Mouse (Mus musculus) hematopoietic stem cell, adult 5-6 weeks (primary cell): ENCODE data around the gene Scn1b. TPM values are rescaled to one million over a fixed set of nuclear protein-coding genes. Genes with fewer than 3 reads are reported as not detected.

Source experiments
- ATAC-seq, 2 experiments: fragments of 125-278 bp in 1 of 2; replicated peaks in 1 of 2; 2 replicates each; pipeline ENCODE4 v1.8.0; 2016 to 2017; ENCODE audit warnings: inconsistent platforms in 2 of 2, mild to moderate bottlenecking in 2 of 2, moderate number of reproducible peaks in 2 of 2, low read depth in 1 of 2, moderate TSS enrichment in 1 of 2; ENCODE audit not compliant: low FRiP score in 2 of 2, poor library complexity in 2 of 2, severe bottlenecking in 2 of 2, insufficient read depth in 1 of 2, low TSS enrichment in 1 of 2
- total RNA-seq: library from RNA; stranded (forward); fragments of 172-1452, 232-1000 nt; gene quantifications from 2 replicates; pipeline ENCODE4 v1.2.3, GENCODE M21; 2017

Gene Scn1b
- total RNA-seq, 1 experiment from 2014 or later = 6.6 TPM

DNA sequence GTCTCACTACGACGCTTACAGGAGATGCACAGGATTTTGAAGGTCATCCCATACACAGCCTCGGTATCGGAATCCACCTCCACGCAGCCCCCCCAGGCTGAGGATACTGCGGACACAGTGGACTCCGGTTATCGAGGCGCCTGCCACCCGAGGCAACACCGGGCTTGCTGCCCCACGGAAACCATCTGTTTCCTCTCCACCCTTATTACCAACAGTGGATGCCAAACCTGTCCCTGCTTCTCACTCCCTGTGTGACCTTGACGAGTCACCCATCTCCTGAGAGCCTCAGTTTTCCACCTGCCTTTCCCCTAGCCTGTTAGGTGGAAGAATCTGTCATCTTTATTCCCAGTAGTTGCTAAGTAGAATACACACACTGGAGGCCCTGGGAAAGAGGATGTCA, 1.7 kb downstream of the Scn1b start:
- peak; percentile 34 to 42; a peak in 3 of 4 replicates for ATAC-seq

DNA sequence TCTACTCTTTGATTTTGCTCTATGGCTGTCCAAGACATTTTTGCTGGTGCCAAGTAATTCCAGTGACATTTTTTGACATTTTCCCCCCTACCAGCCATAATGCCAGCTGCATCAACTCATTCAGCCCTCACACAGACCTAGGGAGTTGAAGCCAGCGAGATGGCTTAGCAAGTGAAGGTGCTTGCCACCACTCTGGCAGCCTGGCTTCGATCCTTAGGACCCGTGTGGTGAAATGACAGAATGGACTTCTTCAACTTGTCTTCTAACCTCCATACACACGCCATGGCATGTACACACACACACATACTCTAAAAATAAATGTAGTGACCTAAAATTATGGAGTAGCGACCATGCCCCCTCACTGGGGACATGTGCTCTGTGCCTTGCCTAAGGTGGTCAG, 2.4 kb downstream of the Scn1b start:
- no peak for ATAC-seq

DNA sequence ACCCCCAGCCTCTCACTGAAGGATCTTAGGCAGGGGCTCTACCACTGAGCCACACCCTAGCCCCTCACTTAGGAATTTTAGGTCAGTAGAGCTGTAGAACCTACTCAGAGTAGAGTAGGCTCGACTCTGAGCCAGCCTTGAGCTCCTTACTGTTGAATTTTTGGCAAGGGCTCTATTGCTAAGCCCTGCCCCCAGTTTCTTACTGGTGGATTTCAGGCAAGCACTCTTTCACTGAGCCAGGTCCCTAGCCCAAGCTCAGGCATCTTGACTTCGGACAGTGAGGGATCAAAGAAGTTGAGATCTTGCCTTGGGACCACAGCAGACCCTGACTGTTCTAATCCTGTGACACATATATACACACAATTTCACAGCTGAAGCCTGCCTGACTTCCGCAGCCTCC, 3.1 kb downstream of the Scn1b start:
- no peak for ATAC-seq

DNA sequence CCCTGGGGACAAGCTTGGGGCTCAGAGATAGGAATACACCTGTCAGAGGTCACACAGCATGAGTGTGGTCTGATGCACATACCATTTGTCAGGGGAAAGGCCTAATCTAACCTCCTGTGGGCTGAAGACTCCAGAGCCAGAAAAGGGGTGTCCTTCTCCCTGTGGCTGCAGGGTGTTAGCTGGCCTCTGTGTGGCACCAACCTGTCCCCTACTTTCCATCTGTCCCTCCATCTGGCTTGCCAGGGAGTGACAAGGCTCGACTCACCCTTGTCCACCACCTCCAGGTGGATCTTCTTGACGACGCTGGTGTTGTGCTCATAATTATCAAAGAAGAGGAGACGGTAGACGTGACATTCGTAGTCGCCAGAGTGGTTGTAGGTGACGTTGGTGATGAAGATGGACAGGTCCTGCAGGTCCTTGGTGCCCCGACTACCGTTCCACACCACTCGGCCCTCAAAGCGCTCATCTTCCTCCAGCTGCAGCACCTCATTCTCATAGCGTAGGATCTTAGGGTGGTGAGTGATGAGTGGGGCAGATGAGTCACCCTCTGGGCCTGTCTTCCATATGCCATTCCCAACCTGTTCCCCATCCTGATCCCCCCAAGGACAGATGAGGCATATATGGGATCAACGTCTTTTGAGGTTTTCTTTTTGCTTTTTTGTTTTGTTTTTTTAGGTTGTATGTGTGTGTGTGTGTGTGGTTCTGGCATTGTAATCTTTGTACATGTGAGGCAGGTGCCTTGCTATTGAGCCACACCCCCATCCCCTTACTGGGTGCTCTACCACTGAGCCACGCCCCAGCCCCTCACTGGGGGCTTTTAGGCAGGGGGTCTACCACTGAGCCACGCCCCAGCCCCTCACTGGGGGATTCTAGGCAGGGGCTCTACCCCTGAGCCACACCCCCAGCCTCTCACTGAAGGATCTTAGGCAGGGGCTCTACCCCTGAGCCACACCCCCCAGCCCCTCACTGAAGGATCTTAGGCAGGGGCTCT, 3.9 kb downstream of the Scn1b start:
- ATAC-seq = no peak

DNA sequence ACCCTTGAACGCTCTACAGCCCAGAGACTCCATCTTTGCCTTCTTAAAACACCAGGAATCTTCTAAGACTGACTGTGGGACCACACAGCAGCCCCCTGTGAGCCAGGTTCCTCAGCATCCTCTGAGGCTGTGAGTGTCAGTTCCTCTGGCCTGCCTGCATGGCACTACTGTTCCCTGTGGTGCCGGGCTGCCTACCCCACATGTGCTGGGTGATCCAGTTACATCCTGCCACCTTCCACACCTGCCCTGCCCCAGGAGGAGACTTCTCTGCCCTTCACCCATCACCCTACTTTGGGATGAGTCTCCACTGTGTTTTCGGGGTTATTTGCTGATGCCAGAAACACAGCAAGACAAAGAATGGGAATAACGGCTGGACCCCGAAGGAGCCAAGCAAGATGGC, 7.2 kb downstream of the Scn1b start:
- ATAC-seq = no peak

DNA sequence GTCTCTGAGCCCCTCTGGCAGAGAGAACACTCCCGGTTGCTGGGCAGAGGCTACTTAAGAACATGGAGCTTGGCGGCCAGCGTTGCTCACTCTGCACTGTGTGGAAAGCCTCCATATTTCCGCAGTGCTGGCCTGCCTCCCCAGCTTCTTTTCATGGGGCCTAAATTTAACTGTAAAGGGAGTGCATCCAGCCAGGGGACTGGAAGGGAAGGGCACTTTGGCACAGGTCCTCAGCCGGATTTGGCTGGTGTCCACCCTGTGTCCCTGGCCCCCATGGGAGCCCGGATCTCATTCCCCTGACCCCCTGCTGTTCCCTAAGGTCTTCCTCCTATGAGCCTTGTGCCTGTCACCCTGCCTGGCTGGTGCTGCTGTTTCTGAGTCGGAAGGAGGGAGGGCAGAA, 8.3 kb downstream of the Scn1b start:
- ATAC-seq = no peak

DNA sequence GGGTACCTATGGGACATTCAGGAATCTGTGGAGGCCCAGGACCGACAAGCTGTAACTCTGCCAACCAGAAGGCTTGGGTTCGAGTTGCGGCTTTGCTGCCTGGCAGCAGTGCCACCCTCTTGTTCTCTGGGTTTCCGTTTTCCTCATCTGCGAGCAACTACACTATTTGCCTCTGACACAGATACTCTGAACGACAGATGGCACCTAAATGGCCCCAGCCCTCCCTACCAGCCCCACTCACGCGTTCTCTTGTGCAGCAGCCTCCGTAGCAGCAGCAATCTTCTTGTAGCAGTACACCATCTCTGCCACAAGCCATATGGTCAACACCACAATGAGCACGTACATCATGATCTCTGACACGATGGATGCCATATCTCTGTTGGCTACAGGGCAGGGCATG, 9.3 kb downstream of the Scn1b start:
- no peak for ATAC-seq

DNA sequence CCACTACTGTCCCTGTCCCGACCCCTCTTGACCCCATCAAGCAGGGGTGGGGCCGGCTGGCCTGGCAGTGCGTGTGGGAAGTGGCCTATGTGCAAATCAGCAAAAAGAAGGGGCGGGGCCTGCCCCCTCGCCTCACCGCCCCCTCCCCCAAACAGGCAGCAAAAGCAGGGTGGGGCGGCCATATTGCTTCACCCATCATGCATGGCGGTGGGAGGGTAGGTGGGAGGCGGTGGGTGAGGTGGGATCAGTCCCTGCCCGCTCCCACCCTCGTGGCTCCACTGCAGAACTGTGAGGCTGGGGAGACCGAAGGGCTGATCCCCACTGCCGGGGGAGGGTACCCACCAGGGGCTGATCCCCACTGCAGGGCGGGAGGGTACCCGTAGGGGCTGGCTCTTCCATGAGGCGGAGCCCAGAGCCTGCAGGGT, 10.1 kb downstream of the Scn1b start:
- no peak for ATAC-seq

DNA sequence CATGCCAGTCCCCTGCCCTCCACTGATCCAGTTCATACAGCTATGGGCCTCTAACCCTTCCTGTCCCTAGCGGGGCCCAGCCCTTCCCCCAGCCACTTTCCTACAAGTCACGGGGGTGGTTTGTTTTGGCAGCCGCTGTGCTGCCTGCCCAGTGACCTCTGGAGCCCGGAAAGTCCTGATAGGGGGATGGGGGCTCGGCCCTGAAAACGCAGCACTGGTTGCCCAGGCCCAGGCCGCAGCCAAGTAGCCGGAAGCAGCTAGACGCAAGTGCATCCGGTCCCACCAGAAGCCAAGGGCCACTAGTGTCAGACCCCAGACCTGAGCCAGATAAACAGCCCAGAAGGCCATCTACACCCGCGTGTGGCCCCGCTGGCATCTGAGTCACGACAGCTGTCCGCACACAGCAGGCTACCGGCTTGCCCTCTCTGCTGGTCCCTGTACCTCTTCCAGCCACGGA, 11.2 kb downstream of the Scn1b start:
- peak; percentile 42 to 44 for ATAC-seq

DNA sequence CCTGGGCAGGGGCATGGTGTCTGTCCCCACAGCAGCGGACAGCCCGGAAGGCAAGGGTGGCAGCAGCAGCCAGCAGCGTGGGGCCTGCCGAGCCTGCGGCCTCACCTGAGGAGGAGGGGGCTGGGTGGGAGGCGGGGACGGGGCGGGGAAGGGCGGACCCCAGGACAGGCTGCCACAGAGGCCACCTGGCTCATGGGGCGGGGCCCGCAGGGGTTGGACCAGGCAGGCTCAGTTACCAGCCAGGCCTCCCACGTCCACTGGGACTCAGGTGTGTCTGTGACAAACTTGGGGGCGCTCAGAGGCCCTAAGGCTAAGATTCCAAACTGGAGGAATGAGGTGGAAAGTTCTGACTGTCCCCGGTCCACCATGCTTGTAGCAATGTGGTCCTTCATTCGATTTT, 11.6 kb downstream of the Scn1b start, which contains the start of gene Hpn:
TSS of gene Hpn (minus strand) at position 109 of the 400 bp plus-strand sequence.
- no peak for ATAC-seq

DNA sequence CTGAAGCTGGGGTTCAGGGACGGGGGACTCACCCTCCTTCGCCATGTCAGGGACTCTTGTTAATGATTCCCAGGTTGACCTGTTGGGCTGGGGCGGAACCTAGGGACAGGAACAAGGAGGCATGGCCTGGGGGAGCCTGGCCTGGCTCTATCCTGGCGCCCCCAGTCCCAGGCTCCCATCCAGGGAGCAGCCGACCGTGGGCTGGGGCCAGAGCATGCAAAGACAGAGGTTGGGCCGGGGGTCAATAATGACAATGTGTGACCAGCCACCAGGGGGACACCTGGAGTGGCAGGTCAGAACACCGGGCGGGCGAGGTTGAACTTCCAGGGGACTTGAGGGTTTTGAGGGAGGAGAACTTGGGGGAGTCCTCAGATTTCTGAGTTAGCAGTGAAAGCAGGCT, 12.2 kb downstream of the Scn1b start:
- no peak for ATAC-seq

DNA sequence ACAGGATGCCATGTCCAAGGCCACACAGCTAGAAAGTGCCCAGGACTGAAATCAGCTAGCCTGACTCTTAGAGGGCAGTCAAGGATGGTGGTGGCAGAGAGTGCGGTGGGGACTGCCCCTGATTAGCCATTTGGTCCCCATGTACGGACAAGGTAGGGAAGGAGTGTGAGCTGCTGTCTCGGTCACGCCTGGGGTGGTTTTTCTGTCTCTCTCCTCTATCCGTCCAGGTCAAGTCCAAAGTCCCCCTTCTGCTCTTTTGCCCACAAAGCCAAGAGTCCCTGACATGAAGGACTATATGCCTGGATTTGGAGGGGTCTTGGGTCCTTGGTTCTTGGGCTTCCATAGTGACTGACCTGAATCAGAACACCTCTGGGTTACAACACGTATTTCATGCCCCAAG, 13.0 kb downstream of the Scn1b start:
- no peak for ATAC-seq

DNA sequence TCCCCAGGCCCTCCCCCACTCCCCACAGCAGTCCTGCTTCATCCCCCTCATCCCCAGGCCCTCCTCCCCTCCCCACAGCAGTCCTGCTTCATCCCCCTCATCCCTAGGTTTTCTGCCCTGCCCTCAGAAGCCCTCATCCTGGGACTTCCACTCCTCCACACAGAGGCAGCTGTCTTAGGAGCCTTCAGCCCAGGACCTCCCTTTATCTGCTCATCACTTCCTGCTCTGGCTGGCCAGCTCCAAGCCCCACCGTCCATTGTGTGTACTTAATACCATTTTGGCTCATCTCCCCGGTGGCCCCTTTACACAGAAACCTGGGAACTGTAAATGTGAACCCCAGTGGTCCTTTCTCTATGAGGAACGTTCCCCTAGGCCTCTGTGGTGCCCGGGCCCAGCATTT, 14.8 kb downstream of the Scn1b start:
- ATAC-seq = no peak

DNA sequence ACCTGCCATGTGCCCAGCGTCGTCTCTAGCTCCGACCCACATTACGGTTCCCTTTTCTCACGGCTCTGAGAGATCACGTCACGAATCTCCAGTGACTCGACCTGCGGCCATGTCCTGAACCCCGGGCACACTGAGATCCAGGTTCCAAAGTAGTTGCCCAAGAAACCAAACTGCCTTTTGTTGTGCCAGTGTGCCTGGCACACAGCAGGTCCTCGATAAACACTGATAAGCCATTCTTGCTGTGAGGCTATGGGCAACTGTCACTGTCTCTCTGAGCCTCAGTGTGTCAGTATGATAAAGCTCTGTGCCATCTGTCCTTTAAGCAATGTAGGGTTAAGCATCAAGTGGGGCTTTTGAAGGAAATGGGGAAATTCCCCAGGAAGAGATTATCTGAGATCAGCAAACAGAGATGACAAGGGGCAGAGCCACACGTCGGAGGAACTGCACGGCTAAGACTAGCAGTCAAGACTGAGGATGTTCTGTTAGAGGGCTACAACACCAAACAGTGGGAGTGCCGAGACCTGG, 15.9 kb downstream of the Scn1b start:
- peak; percentile 33 to 40; a peak in 2 of 4 replicates for ATAC-seq

DNA sequence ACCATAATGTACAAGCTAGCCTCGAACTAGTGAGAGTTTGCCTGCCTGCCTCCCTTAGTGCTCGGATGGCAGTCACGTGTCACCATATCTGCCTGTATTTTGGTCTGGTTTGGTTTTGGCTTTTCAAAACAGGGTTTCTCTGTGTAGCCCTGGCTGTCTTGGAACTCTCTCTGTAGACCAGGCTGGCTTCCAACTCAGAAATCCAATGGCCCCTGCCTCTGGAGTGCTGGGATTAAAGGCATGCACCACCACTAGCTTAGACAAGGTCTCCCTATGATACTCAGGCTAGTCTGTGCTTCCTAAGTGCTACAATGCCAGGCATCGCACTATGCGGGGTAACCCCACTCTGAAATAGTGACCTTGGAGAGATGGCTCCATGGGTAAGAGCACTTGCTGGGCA, 17.0 kb downstream of the Scn1b start:
- ATAC-seq = no peak

DNA sequence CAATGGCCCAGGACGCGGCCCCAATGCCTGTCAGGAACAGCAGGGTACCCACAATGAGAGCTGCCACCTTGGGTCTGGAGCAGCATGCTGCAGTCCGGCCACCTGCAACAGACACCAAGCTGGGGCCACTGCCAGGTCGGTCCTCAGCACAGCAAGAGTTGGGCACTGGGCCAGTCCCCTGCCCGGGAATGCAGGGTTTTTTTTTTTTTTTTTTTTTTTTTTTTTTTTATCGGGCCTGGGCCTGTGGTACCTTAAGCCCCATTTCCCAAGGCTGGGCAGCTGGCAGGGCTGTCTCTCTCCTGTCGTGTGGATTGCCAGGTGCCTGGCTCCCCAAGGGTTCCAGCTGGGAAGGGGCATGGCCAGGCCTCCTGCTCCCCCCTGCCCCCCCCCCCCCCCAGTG, 17.7 kb downstream of the Scn1b start:
- no peak for ATAC-seq

DNA sequence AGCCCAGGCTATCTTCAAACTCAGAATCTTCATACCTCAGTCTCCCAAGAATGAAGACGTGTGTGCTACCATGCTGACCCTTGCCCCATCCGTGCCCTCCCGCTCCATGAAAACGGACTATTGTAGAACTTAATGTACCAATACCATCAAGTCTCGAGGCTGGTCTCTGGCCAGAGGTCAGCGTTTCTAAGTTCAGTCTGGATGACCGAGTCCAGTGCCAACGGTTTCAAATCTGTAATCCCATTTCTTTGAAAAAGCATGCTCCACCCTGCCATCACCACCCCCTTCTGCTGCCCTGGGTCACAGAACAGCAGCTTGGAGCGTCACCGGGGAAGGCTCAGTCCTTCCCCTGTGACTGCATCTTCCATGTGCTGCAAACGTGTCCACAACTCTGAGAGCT, 19.0 kb downstream of the Scn1b start:
- ATAC-seq = no peak

DNA sequence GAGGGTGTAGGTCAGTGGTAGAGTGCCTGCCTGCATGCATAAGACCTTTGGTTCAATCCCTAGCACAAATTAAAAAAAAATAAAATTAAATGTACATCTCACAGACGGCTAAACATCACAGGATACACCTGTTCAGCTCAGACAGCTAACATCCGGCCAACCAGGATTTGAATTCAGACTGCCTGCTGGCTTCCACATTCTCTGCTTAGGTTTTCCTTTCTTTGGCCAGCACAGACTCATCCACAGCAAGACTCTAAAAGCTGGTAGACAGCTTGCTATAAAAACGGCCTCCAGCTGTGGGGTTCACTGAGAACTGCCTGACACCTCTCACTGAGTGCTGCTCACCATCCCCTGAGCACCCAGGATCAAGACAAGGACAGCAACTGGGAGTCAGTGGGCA, 20.6 kb downstream of the Scn1b start:
- peak; percentile 54 to 70 for ATAC-seq
